Mouse (Mus musculus): ENCODE measurements at regions not wholly inside any gene's neighbourhood (a gene's known extent, or its start where the extent isn't known, plus 50 kb on each side); places are given as distances from the start of the nearest gene placed in this dataset.

GRCm38 (mm10) chr3:18928401-18929104, 699.9 kb downstream of the 1700064H15Rik start:
- DNase-seq (ENCODE audit: low spot score in 2 of 2): no peak

DNA sequence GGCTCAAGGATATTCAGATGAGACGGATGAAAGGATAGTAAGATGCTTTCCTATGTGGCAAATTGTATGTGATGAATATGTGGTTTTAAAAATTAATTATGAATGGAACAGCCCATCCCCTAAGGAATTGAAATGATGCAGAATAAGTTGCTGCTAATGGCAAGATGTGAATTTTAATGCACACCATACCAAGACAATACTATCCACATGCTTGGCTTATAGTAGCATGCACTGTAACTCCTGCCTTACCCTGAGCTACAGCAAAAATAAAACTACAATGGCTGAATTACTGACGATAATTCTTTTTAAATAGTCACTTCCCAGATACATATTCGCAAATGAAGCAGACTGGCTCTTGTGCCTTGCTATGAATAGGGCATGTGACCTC, 699.4 kb downstream of the 1700064H15Rik start:
- no peak for DNase-seq (ENCODE audit: low spot score in 2 of 2)

DNA sequence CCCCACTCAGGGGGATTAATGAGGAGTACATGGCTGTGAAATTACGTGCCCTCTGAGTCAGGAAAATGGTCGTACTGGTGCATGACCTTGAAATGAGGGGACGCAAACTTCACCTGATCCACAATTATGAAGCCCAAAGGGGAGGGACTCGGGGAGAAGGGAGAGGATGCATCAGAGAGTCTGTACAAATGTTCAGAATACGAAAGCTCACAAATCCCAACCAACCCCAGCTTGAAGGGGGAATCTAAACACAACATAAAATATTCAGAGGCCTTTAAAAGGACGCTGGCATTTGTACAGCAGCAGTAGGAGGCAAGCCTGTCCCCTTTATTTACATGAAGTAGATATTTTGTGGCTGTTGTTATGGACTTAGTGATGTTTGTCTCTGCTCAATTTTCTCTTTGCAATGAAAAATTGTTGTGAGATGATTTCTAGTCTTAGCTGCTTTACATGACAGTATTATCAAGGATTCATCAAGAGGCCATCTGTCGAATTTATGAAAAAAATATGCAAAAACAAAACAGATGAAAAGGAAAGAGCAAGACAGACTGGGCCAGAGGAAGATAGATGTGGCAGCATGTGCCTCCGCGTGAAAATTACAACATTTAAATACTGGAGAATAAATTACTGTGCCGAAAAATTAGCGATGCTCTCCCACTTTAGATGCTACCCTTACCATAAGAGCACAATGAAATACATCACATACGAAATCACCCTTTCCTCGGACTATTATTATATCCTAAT, 695.3 kb downstream of the 1700064H15Rik start:
- no peak for DNase-seq (ENCODE audit: low spot score in 2 of 2)

GRCm38 (mm10) chr3:18934891-18935290, 693.6 kb downstream of the 1700064H15Rik start:
- DNase-seq (ENCODE audit: low spot score in 2 of 2): no peak

DNA sequence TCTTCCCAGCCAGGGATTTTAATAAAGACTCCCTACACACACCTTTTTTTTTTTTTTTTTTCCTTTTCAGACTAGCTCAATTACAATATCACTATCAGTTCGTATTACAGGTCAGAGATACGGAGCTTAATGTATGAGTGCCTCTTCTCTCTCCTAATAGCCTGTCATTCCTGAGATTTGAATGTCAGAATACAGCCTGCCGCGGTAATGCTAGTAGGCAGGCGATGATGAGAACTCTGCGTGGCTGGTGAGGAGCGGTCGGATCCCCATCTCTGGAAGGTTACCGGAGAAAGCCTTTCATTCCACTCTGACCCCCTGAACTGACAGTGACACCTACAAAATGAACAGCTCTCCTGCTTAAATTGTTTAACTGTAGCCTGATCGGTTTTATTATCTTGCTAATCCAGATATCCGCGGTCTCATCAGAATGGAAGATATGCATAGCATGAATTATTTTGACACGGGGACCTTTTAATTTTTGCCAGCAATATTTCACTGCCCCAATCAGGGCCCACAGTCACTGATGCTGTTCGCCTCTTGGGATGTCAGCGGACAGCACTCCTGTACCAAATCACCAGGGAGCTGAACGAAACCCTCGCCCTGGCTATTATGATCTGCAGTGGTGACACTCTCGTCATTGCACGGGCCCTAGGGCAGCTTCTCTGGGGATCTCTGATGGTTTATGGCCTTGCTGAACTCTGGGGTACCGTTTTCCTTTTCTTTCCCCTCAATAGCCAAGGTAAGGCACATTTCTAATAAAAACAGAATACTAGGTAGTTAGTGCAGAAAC, 690.9 kb downstream of the 1700064H15Rik start:
- no peak for DNase-seq (ENCODE audit: low spot score in 2 of 2)

GRCm38 (mm10) chr3:18941301-18942177, 686.9 kb downstream of the 1700064H15Rik start:
- peak in 1 of 2 experiments; percentile 16 for DNase-seq (ENCODE audit: low spot score in 2 of 2)

DNA sequence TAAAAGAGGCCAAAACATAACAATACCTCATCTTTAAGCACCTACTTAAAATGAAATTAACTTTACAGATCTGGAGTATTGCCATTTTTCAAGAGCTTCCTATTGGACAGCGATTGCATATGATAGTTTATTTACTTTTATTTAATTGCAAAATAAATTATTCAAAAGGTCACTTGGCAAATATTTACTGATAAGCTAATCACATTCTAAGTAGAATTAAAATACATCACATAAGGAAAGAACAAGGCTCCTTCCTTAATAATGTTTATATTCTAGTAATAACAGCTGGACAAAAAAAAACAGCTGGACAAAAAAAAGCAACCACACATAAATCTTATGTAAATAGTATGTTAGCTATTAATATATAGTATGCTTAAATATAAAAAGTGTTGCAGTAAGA, 668.1 kb downstream of the 1700064H15Rik start:
- DNase-seq (ENCODE audit: low spot score in 2 of 2): no peak

- DNase-seq (ENCODE audit: low spot score in 2 of 2): no peak
These were observed 639.8 kb downstream of the 1700064H15Rik start for GRCm38 (mm10) chr3:18988662-18989061.

DNA sequence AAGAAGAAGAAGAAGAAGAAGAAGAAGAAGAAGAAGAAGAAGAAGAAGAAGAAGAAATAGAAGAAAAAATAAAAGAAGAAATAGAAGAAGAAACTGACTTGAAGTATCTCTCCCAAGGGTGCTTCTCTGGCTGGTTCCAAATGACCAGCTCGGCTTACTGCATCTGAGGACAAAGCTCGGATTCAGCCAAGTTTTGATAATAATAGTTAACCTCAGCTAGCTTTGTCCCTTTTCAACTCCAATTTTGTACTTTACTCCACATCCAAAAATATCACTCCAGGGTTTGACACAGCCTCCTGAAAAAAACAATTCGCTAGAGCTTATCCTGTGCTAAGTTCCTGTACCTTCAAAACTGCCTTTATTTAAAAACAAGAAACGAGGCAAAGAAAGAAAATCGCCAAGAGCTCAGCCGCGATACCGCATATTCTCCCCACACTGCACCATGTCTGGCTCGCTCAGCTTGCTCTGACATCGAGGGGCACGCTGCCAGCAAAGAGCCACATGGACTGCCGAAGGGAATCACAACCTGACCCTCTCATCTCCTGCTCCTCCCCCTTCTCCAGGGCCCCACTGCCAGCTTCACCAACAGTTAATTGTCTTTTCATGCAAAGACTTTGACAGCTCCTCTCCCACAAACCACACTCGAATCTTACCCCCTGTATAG, 638.8 kb downstream of the 1700064H15Rik start:
- peak; percentile 6 to 12 for DNase-seq (ENCODE audit: low spot score in 2 of 2)

DNA sequence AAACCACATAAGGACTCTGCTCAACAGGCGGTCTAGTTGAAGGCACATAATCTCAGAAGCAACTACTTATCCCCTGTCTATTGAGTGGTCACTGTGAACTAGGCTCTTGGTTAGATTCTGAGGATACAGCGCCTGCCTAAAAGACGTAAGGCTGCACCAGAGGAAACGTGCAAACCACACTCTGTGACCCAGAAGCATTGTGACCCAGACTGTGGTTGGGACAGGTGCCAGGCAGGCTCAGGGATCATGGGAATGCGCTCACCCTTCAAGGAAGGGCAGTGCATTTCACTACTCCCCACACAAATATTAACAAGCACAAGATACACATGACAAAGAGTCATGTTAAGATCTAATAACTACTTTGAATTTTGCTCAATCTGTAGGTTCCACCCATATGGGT, 628.3 kb downstream of the 1700064H15Rik start:
- DNase-seq (ENCODE audit: low spot score in 2 of 2): no peak

DNA sequence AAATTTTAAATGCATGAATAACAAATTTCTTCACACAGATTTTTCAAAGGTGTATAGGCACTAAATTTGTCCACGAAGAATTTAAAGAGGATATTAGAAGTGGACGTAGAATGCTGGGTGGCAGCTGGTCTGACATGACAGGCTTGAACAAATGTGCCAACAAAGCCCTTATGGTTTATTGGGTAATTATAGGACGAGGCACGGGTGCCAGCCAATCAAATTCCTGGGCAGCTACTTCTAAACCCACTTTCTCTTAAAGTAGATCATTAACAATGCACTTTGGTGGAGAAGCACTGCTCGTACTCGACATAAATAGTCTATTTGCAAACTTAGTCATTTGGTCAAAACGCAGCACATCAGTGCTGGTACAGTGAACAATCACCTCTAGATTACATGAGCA, 626.4 kb downstream of the 1700064H15Rik start:
- DNase-seq (ENCODE audit: low spot score in 2 of 2): no peak

GRCm38 (mm10) chr3:19004792-19005191, 623.7 kb downstream of the 1700064H15Rik start:
- no peak for DNase-seq (ENCODE audit: low spot score in 2 of 2)

DNA sequence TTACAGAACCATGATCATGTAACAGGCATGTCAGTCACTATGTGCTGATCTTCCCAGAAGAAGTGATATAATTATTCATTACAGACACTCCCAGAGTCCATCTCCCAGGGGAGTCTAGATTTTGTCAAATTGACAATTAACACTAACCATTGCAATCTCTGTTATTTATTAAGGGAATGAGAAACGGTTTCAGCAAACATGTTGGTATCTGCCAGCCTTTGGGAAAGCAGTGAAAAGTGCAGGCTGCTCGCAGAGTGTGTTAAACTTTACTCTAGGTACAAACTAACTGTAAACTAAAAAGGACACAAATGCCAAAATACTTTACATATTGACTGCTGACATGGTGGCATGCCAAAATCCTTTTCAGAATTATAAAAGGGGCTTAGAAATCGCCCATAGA, 583.9 kb downstream of the 1700064H15Rik start:
- DNase-seq (ENCODE audit: low spot score in 2 of 2): no peak

- DNase-seq (ENCODE audit: low spot score in 2 of 2): no peak
These were observed 582.5 kb downstream of the 1700064H15Rik start for GRCm38 (mm10) chr3:19045933-19046332.

- no peak for DNase-seq (ENCODE audit: low spot score in 2 of 2)
These were observed 581.9 kb downstream of the 1700064H15Rik start for GRCm38 (mm10) chr3:19046610-19047009.

DNA sequence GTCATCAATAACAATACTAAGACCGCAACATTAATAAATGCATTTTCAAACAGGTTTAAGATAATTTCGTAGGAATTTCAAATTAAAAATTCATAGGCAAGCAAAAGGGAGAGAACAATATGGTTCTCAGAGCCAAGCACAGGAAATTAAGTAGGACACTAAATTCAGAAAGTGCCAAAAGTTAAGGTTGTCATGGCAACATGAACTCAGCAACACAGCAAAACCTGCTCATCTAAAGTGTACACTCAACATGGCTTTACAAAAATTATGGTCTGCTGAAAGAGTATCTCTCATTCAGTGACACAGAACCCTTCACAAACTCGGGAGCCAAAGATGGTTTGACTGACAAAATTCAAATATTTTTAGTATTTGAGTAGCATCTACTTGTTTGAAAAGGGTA, 572.5 kb downstream of the 1700064H15Rik start:
- DNase-seq (ENCODE audit: low spot score in 2 of 2): no peak

GRCm38 (mm10) chr3:19056623-19057022, 571.9 kb downstream of the 1700064H15Rik start:
- no peak for DNase-seq (ENCODE audit: low spot score in 2 of 2)

DNA sequence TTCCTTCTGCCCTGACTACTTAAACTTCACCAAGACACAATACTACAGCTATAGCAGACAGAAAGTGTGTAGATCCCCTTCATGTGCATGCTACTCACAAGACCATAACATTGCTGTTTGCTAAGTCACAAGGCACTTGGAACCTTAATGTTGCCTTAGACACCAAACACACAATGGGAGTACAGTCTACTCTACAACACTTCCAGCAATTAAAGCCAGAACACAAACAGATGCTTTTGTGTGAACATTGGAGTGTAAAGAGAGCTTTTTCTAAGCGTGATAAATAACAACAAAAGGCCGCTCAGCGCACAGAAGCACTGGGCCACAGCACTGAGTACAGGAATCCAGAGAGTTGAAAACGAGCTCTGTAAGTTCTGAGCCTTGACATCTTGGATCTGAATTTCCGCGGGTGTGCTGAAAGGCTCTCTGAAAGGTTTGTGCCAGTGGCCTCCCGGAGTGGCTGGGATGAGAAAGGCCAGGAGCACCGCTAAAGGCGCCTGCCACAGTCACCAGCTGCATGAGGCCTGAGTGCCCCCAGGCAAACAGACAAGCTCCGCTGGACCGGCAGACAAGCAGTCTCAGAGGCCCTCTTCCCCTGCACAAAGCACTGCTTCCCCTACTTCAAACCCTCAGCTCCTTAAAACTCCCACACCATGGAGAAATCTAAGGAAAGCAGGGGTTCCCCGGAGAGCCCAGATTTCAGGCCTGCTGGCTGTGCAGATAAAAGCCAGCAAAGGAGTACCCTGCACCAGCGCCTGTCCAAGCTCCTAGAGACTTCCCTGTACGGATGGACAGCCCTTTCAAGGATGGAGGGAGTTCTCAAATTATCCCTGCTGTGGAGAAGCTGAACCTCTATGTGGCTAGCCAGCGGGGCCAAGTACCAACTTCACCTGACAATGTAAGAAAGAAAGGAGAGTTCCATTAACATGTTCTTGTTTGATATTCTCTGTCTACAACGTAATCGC, 568.3 kb downstream of the 1700064H15Rik start:
- no peak for DNase-seq (ENCODE audit: low spot score in 2 of 2)

All from left cerebral cortex, adult 18-20 months (tissue).